5 mouse cellular contexts compared by ENCODE assay signal in the genomic region with DNA sequence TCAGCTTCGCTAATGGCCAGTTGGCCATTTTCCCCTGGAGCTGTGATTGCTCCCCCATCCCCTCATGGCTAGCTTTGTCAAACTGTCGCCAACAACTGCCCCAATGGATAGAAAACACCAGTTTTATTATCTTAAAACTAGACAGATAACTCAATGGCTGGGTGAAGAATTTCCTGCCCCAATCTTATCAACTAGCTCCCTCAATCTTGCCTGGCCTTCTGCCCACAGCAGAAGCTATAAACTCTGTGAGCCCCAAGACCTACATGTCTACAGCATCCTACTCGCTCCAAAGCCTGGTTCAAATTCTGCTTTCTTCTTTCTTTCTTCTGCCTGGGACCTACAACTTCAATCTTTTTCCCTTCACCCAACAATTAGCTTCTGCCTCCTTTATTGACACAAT. TPM values are rescaled to one million over a fixed set of nuclear protein-coding genes. Genes with fewer than 3 reads are reported as not detected.
"Had no signal": no experiment of that assay in that cellular context is flagged by ENCODE, and none has a peak within 500 bp of the region (broad histone marks: within the 10 kb centered on the region; RNA-seq: fewer than 3 reads in every experiment).

No protein-coding gene starts in this region.

RNA-seq across cellular contexts. Expression of a gene that starts 1.0 kb away (rescaled TPM):
- total RNA-seq: neutrophil, adult 5-6 weeks had no signal
- polyA plus RNA-seq: neural tube, embryonic 13.5 days; neural tube, embryonic 14.5 days; neural tube, embryonic 15.5 days had no signal

RNA-seq across cellular contexts. Expression of a gene that starts 56.1 kb away (rescaled TPM):
- total RNA-seq: neutrophil, adult 5-6 weeks had no signal
- polyA plus RNA-seq: neural tube, embryonic 13.5 days; neural tube, embryonic 14.5 days; neural tube, embryonic 15.5 days; stomach, embryonic 14.5 days had no signal
